Mouse (Mus musculus) stomach, postnatal 0 days (tissue): ENCODE data around the gene Tssc4.

Experiments used
- CTCF ChIP-seq: IDR thresholded peaks from 2 replicates; pipeline ENCODE4 v1.5.1; 2016; ENCODE audit warnings: antibody characterized with exemption, low read depth, mild to moderate bottlenecking, moderate library complexity
- EP300 ChIP-seq: optimal IDR thresholded peaks from 2 replicates; pipeline ENCODE3; 2016; ENCODE audit warnings: antibody characterized with exemption

DNA sequence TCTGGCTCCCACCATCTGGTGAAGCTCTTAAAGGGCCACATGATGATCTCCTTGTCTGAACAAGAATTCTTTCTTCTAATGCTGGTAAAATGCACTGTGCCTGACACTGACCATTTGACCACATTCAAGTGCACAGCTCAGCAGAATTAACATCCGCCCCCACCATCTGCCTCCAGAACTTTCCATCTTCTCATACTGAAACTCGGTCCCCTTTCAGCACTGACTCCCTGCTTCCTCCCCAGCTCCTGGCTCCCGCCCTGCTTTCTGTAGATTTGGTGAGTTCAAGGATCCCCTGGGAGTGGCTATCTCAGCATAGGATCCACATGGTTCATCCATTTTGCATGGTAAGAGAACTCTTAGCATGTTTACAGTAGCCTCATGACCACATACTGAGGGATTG, 48.3 kb upstream of the Tssc4 start:
- TF ChIP-seq CTCF = no peak
- TF ChIP-seq EP300 = no peak
